Mouse (Mus musculus): ENCODE measurements around the gene Tmem186. TPM values are rescaled to one million over a fixed set of nuclear protein-coding genes. Genes with fewer than 3 reads are reported as not detected.

Gene Tmem186
- polyA plus RNA-seq, 1 experiment: 18.5 TPM

GRCm38 (mm10) chr16:8658764-8659163 is 21.3 kb upstream of the Tmem186 start:
- DNase-seq: no peak
- H3K4me3 ChIP-seq (ENCODE audit: control insufficient read depth, insufficient read depth, low read length): no peak overlapping the region
- no peak for TF ChIP-seq POLR2A (IDR thresholded peaks at IDR 0.05; ENCODE audit: control insufficient read depth, extremely low read depth, insufficient read depth, low read length, poor library complexity)
- no peak for TF ChIP-seq CTCF (IDR thresholded peaks at IDR 0.05; ENCODE audit: borderline replicate concordance, control insufficient read depth, extremely low read depth, insufficient read depth, low read length, poor library complexity)
- no peaks in the 10 kb centered on the region for H3K4me1 ChIP-seq (replicated peaks; ENCODE audit: control insufficient read depth, insufficient read depth, low read length)
- H3K27me3 ChIP-seq (ENCODE audit: control insufficient read depth, insufficient read depth, low read length): no peaks in the 10 kb centered on the region
- peaks cover 27% of the 10 kb centered on the region for H3K36me3 ChIP-seq (ENCODE audit: control insufficient read depth, insufficient read depth, low read length)
- H3K27ac ChIP-seq (ENCODE audit: control insufficient read depth, insufficient read depth, low read length): no peak overlapping the region
- 98% methylated on average over 4 of the region's 4 CpGs for WGBS

- Histone ChIP-seq H3K27ac (ENCODE audit: control insufficient read depth, insufficient read depth, low read length) (no peak overlapping the region), H3K4me3 (ENCODE audit: control insufficient read depth, insufficient read depth, low read length) (no peak overlapping the region), H3K27me3 (ENCODE audit: control insufficient read depth, insufficient read depth, low read length) (no peaks in the 10 kb centered on the region), H3K36me3 (ENCODE audit: control insufficient read depth, insufficient read depth, low read length) (peaks cover 27% of the 10 kb centered on the region), H3K4me1 (replicated peaks; ENCODE audit: control insufficient read depth, insufficient read depth, low read length) (no peaks in the 10 kb centered on the region)
- WGBS: 93% methylated on average over 4 of the region's 4 CpGs
- no peak for TF ChIP-seq POLR2A (IDR thresholded peaks at IDR 0.05; ENCODE audit: control insufficient read depth, extremely low read depth, insufficient read depth, low read length, poor library complexity)
- no peak for TF ChIP-seq CTCF (IDR thresholded peaks at IDR 0.05; ENCODE audit: borderline replicate concordance, control insufficient read depth, extremely low read depth, insufficient read depth, low read length, poor library complexity)
- no peak for DNase-seq
These were observed 20.8 kb upstream of the Tmem186 start for GRCm38 (mm10) chr16:8658349-8658748.

GRCm38 (mm10) chr16:8656256-8656655 is 18.7 kb upstream of the Tmem186 start:
- DNase-seq: no peak
- Histone ChIP-seq H3K4me1 (replicated peaks; ENCODE audit: control insufficient read depth, insufficient read depth, low read length) (no peaks in the 10 kb centered on the region), H3K36me3 (ENCODE audit: control insufficient read depth, insufficient read depth, low read length) (peaks cover 30% of the 10 kb centered on the region), H3K27ac (ENCODE audit: control insufficient read depth, insufficient read depth, low read length) (no peak overlapping the region), H3K4me3 (ENCODE audit: control insufficient read depth, insufficient read depth, low read length) (no peak overlapping the region), H3K27me3 (ENCODE audit: control insufficient read depth, insufficient read depth, low read length) (no peaks in the 10 kb centered on the region)
- TF ChIP-seq POLR2A (IDR thresholded peaks at IDR 0.05; ENCODE audit: control insufficient read depth, extremely low read depth, insufficient read depth, low read length, poor library complexity): no peak
- TF ChIP-seq CTCF (IDR thresholded peaks at IDR 0.05; ENCODE audit: borderline replicate concordance, control insufficient read depth, extremely low read depth, insufficient read depth, low read length, poor library complexity): no peak
- WGBS: 88% methylated on average over 2 of the region's 2 CpGs

- Histone ChIP-seq H3K4me1 (replicated peaks; ENCODE audit: control insufficient read depth, insufficient read depth, low read length) (no peaks in the 10 kb centered on the region), H3K27me3 (ENCODE audit: control insufficient read depth, insufficient read depth, low read length) (no peaks in the 10 kb centered on the region), H3K36me3 (ENCODE audit: control insufficient read depth, insufficient read depth, low read length) (peaks cover 36% of the 10 kb centered on the region), H3K27ac (ENCODE audit: control insufficient read depth, insufficient read depth, low read length) (no peak overlapping the region), H3K4me3 (ENCODE audit: control insufficient read depth, insufficient read depth, low read length) (no peak overlapping the region)
- 93% methylated on average over 9 of the region's 9 CpGs for WGBS
- DNase-seq: no peak
- 0 out of 2 replicates have a peak, but pooled peaks have one; percentile 24 for TF ChIP-seq CTCF (IDR thresholded peaks at IDR 0.05; ENCODE audit: borderline replicate concordance, control insufficient read depth, extremely low read depth, insufficient read depth, low read length, poor library complexity)
- TF ChIP-seq POLR2A (IDR thresholded peaks at IDR 0.05; ENCODE audit: control insufficient read depth, extremely low read depth, insufficient read depth, low read length, poor library complexity): no peak
These were observed 18.1 kb upstream of the Tmem186 start for GRCm38 (mm10) chr16:8655599-8655998.

GRCm38 (mm10) chr16:8655108-8655507 is 17.6 kb upstream of the Tmem186 start:
- Histone ChIP-seq H3K4me3 (ENCODE audit: control insufficient read depth, insufficient read depth, low read length) (no peak overlapping the region), H3K27ac (ENCODE audit: control insufficient read depth, insufficient read depth, low read length) (no peak overlapping the region), H3K27me3 (ENCODE audit: control insufficient read depth, insufficient read depth, low read length) (no peaks in the 10 kb centered on the region), H3K36me3 (ENCODE audit: control insufficient read depth, insufficient read depth, low read length) (peaks cover 36% of the 10 kb centered on the region), H3K4me1 (replicated peaks; ENCODE audit: control insufficient read depth, insufficient read depth, low read length) (no peaks in the 10 kb centered on the region)
- no peak for DNase-seq
- WGBS: 97% methylated on average over 6 of the region's 6 CpGs
- TF ChIP-seq CTCF (IDR thresholded peaks at IDR 0.05; ENCODE audit: borderline replicate concordance, control insufficient read depth, extremely low read depth, insufficient read depth, low read length, poor library complexity) (no peak), POLR2A (IDR thresholded peaks at IDR 0.05; ENCODE audit: control insufficient read depth, extremely low read depth, insufficient read depth, low read length, poor library complexity) (no peak)

GRCm38 (mm10) chr16:8650007-8650406 is 12.5 kb upstream of the Tmem186 start:
- Histone ChIP-seq H3K4me1 (replicated peaks; ENCODE audit: control insufficient read depth, insufficient read depth, low read length) (no peaks in the 10 kb centered on the region), H3K36me3 (ENCODE audit: control insufficient read depth, insufficient read depth, low read length) (peaks cover 56% of the 10 kb centered on the region), H3K27me3 (ENCODE audit: control insufficient read depth, insufficient read depth, low read length) (no peaks in the 10 kb centered on the region), H3K4me3 (ENCODE audit: control insufficient read depth, insufficient read depth, low read length) (no peak overlapping the region), H3K27ac (ENCODE audit: control insufficient read depth, insufficient read depth, low read length) (no peak overlapping the region)
- 92% methylated on average over 3 of the region's 3 CpGs for WGBS
- TF ChIP-seq CTCF (IDR thresholded peaks at IDR 0.05; ENCODE audit: borderline replicate concordance, control insufficient read depth, extremely low read depth, insufficient read depth, low read length, poor library complexity): no peak
- no peak for TF ChIP-seq POLR2A (IDR thresholded peaks at IDR 0.05; ENCODE audit: control insufficient read depth, extremely low read depth, insufficient read depth, low read length, poor library complexity)
- no peak for DNase-seq

GRCm38 (mm10) chr16:8645546-8645945 is 8.0 kb upstream of the Tmem186 start:
- no peak overlapping the region for H3K4me3 ChIP-seq (ENCODE audit: control insufficient read depth, insufficient read depth, low read length)
- no peaks in the 10 kb centered on the region for H3K4me1 ChIP-seq (replicated peaks; ENCODE audit: control insufficient read depth, insufficient read depth, low read length)
- 97% methylated on average over 6 of the region's 6 CpGs for WGBS
- H3K27ac ChIP-seq (ENCODE audit: control insufficient read depth, insufficient read depth, low read length): no peak overlapping the region
- DNase-seq: no peak
- TF ChIP-seq POLR2A (IDR thresholded peaks at IDR 0.05; ENCODE audit: control insufficient read depth, extremely low read depth, insufficient read depth, low read length, poor library complexity): no peak
- no peak for TF ChIP-seq CTCF (IDR thresholded peaks at IDR 0.05; ENCODE audit: borderline replicate concordance, control insufficient read depth, extremely low read depth, insufficient read depth, low read length, poor library complexity)
- no peaks in the 10 kb centered on the region for H3K27me3 ChIP-seq (ENCODE audit: control insufficient read depth, insufficient read depth, low read length)
- peaks cover 65% of the 10 kb centered on the region for H3K36me3 ChIP-seq (ENCODE audit: control insufficient read depth, insufficient read depth, low read length)
